Mouse (Mus musculus) limb, embryonic 11.5 days (tissue): ENCODE data around the gene Rasa2. TPM values are rescaled to one million over a fixed set of nuclear protein-coding genes. Genes with fewer than 3 reads are reported as not detected.
"Not testable (repeated sequence)": the region's sequence is repeated elsewhere in the genome, so short reads cannot be mapped to it uniquely, and the experiment has no call there.

Experiments
- ATAC-seq: fragments of 200-750 bp; cut with Nextera tagmentation; 2 replicates; pipeline ENCODE4 v1.8.0; 2017; ENCODE audit warnings: low read depth; ENCODE audit not compliant: insufficient number of reproducible peaks, low FRiP score, low TSS enrichment
- DNase-seq: peaks from one replicate; pipeline ENCODE4 v3.0.0-alpha.2; 2015; ENCODE audit warnings: low spot score
- H3K27ac ChIP-seq: fragments of 300-500 bp; sonication (generic); replicated peaks from 2 replicates; pipeline ENCODE4 v1.5.1; 2014; ENCODE audit warnings: low read depth, mild to moderate bottlenecking, low read length
- H3K27me3 ChIP-seq: fragments of 300-500 bp; sonication (generic); 2 replicates; pipeline ENCODE4 v1.6.1; 2014; ENCODE audit warnings: mild to moderate bottlenecking, low read length, mixed read lengths; ENCODE audit not compliant: control insufficient read depth, insufficient read depth
- H3K36me3 ChIP-seq: fragments of 300-500 bp; sonication (generic); 2 replicates; pipeline ENCODE4 v1.6.1; 2014; ENCODE audit warnings: mild to moderate bottlenecking, low read length, moderate library complexity, mixed read lengths; ENCODE audit not compliant: control insufficient read depth, insufficient read depth
- H3K4me1 ChIP-seq: fragments of 300-500 bp; sonication (generic); 2 replicates; pipeline ENCODE4 v1.6.1; 2014; ENCODE audit warnings: low read length, mixed read lengths; ENCODE audit not compliant: control insufficient read depth, insufficient read depth
- H3K4me2 ChIP-seq: fragments of 300-500 bp; sonication (generic); 2 replicates; pipeline ENCODE4 v1.6.1; 2014; ENCODE audit warnings: low read depth, mild to moderate bottlenecking, moderate library complexity; ENCODE audit not compliant: severe bottlenecking
- H3K4me3 ChIP-seq: fragments of 300-500 bp; sonication (generic); 2 replicates; pipeline ENCODE4 v1.5.1; 2014; ENCODE audit warnings: low read depth, low read length
- H3K9ac ChIP-seq: fragments of 300-500 bp; sonication (generic); 2 replicates; pipeline ENCODE4 v1.6.1; 2014; ENCODE audit warnings: mild to moderate bottlenecking, low read length
- H3K9me3 ChIP-seq: fragments of 300-500 bp; sonication (generic); 2 replicates; pipeline ENCODE4 v1.6.1; 2016; ENCODE audit warnings: low read length; ENCODE audit not compliant: control insufficient read depth
- WGBS: fragments of 180-500 bp; shearing (Covaris S2); extraction: QIAGEN DNeasy Blood & Tissue Kit; methylation state at CpG from one replicate; pipeline ENCODE4 v1.1.7; 2014; 5-methylcytosine and 5-hydroxymethylcytosine counted together
- polyA plus RNA-seq: library from polyadenylated mRNA; unstranded; fragments of >200 nt; fragmentation: Nextera tagmentation; extraction: Ambion mirVana; gene quantifications from 2 replicates; pipeline ENCODE4 v1.2.1, GENCODE M21; 2014

Rasa2 gene
- polyA plus RNA-seq, 1 experiment from 2014 or later, result 20.6 TPM

GRCm38 (mm10) chr9:96649362-96649761, 17.9 kb upstream of the Rasa2 start:
- H3K27ac ChIP-seq, result no peak overlapping the region
- no peaks in the 10 kb centered on the region for H3K9me3 ChIP-seq
- H3K9ac ChIP-seq, result no peak overlapping the region
- H3K4me1 ChIP-seq, result no peaks in the 10 kb centered on the region
- WGBS, result 91% methylated on average over 4 of the region's 4 CpGs
- H3K36me3 ChIP-seq, result no peaks in the 10 kb centered on the region
- H3K27me3 ChIP-seq, result no peaks in the 10 kb centered on the region
- H3K4me3 ChIP-seq, result no peak overlapping the region
- ATAC-seq (no peak), DNase-seq (no peak)
- H3K4me2 ChIP-seq, result no peak overlapping the region

DNA sequence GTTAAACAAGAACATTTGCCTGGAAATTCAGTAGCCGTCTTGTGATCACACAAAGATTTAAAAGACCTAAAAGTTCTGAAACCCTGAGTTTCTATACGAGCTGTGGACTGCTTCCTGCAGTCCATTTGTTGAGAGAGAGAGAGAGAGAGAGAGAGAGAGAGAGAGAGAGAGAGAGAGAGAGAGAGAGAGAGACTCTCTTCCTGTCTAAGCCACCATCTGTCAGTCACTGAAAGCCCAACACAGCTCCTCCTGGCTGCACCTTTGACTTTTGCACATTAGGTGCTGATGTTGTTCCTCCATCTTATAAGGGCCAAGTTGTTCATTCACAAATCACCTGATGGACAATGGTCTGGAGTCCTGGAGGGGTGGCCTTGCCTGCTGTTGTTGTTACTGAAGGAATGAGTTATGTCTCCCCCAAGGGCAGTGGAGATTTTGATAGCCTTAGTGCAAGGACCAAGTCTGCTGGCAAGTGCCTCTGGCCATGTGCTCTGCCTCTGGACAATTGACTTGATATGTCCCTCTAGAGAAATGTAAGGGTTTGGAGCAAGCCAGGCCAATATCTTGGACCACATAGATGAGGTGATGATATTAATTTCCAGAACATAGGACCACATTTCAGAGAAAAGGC, 15.4 kb upstream of the Rasa2 start:
- Histone ChIP-seq H3K27me3 (no peaks in the 10 kb centered on the region), H3K4me3 (no peak overlapping the region), H3K36me3 (no peaks in the 10 kb centered on the region), H3K27ac (no peak overlapping the region), H3K9me3 (no peaks in the 10 kb centered on the region), H3K4me1 (no peaks in the 10 kb centered on the region), H3K4me2 (no peak overlapping the region), H3K9ac (no peak overlapping the region)
- DNase-seq, result no peak
- no peak for ATAC-seq
- WGBS, result 64% methylated on average over 2 of the region's 2 CpGs

DNA sequence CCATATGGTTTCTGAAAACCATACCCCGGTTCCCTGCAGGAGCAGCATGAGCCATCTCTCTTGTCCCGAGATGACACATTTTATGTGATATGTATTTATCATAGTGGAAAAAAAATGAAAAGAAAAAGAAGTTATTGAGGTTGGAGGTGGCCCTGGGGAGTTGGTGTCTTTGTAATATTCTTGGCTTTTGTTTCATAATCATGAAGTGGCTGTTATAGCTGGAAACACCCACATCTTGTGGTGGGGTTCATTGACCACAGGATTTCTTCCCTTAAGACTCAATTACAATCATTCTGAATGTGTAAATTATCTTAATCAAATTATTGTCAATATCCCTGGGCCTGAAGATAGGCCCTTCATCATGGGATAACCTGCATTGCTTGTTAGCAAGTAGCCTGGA, 13.4 kb upstream of the Rasa2 start:
- Histone ChIP-seq H3K4me1 (no peaks in the 10 kb centered on the region), H3K9me3 (no peaks in the 10 kb centered on the region), H3K4me2 (no peak overlapping the region), H3K4me3 (no peak overlapping the region), H3K9ac (no peak overlapping the region), H3K36me3 (no peaks in the 10 kb centered on the region), H3K27me3 (no peaks in the 10 kb centered on the region), H3K27ac (no peak overlapping the region)
- ATAC-seq, result no peak
- WGBS, result 87% methylated on average over 2 of the region's 2 CpGs
- DNase-seq, result no peak

- H3K27ac ChIP-seq, DNase-seq, H3K9me3 ChIP-seq, H3K27me3 ChIP-seq, ATAC-seq, H3K36me3 ChIP-seq, H3K4me2 ChIP-seq, H3K4me1 ChIP-seq, H3K9ac ChIP-seq, H3K4me3 ChIP-seq: not testable (repeated sequence)
- whole genome bisulfite sequencing, result 90% methylated on average over 3 of the region's 3 CpGs
Observed at GRCm38 (mm10) chr9:96644002-96644401, 12.6 kb upstream of the Rasa2 start.

DNA sequence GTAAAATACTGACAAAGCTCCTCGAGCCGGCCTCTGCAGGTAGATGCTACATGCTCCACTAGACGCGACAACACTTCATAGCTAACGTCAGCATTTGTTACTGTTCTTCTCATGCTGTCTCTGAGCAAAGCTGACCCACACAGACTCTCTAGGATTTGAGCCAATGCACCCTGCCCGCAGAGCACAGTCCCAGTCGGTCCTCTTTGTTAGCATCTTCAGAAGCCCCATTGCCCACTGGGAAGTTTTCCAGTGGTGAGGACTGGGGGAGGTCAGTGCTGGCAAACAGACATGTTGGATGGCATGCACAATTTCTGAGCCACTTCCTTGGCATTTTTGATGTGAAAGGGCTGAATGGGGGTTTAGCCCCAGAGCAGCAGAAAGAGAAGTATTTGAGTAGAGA, 8.0 kb upstream of the Rasa2 start:
- Histone ChIP-seq H3K27me3 (no peaks in the 10 kb centered on the region), H3K4me3 (no peak overlapping the region), H3K4me2 (no peak overlapping the region), H3K9me3 (no peaks in the 10 kb centered on the region), H3K9ac (no peak overlapping the region), H3K36me3 (no peaks in the 10 kb centered on the region), H3K4me1 (no peaks in the 10 kb centered on the region), H3K27ac (no peak overlapping the region)
- DNase-seq (no peak), ATAC-seq (no peak)
- 89% methylated on average over 7 of the region's 7 CpGs for WGBS

DNA sequence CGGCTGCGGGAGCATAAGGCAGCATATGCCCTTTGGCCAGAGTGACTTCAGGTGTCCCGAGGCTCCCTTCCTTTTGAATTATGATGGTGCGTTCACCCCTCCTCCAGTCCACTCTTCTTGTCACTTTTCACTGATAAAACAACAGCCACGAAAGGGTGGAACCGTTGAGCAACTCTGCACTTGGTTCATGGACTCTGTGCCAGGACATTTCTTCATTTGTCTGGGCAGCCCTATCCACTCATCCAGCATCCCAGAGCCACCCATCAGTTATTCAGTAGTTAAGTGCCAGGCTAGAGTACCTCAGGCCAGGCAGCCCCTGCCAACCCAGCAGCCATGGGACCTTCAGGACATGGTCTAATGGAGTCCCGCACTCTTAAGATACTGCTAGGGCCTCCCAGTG, 7.1 kb upstream of the Rasa2 start:
- Histone ChIP-seq H3K27ac (no peak overlapping the region), H3K9ac (no peak overlapping the region), H3K27me3 (no peaks in the 10 kb centered on the region), H3K4me3 (no peak overlapping the region), H3K4me2 (no peak overlapping the region), H3K4me1 (peaks cover 4% of the 10 kb centered on the region; the same call in 1 of the 2 replicates), H3K9me3 (no peaks in the 10 kb centered on the region), H3K36me3 (no peaks in the 10 kb centered on the region)
- 81% methylated on average over 7 of the region's 7 CpGs for WGBS
- no peak for DNase-seq
- ATAC-seq, result no peak

GRCm38 (mm10) chr9:96637157-96637548, 5.7 kb upstream of the Rasa2 start:
- WGBS, result 76% methylated on average over 7 of the region's 7 CpGs
- no peaks in the 10 kb centered on the region for H3K27me3 ChIP-seq
- no peaks in the 10 kb centered on the region for H3K9me3 ChIP-seq
- H3K36me3 ChIP-seq, result no peaks in the 10 kb centered on the region
- no peak overlapping the region for H3K4me2 ChIP-seq
- peaks cover 6% of the 10 kb centered on the region for H3K4me1 ChIP-seq
- DNase-seq (no peak), ATAC-seq (no peak)
- H3K9ac ChIP-seq, result no peak overlapping the region
- no peak overlapping the region for H3K27ac ChIP-seq
- H3K4me3 ChIP-seq, result no peak overlapping the region

- Histone ChIP-seq H3K36me3 (no peaks in the 10 kb centered on the region), H3K4me1 (peaks cover 8% of the 10 kb centered on the region), H3K4me3 (no peak overlapping the region), H3K27me3 (no peaks in the 10 kb centered on the region), H3K9me3 (no peaks in the 10 kb centered on the region), H3K27ac (no peak overlapping the region), H3K4me2 (no peak overlapping the region), H3K9ac (no peak overlapping the region)
- 76% methylated on average over 9 of the region's 9 CpGs for WGBS
- DNase-seq (no peak), ATAC-seq (no peak)
Observed at GRCm38 (mm10) chr9:96636423-96637156, 5.2 kb upstream of the Rasa2 start.
